9 mouse cellular contexts compared by ENCODE assay signal in genomic region chr9:57425116-57425515, GRCm38 (mm10). TPM values are rescaled to one million over a fixed set of nuclear protein-coding genes. Genes with fewer than 3 reads are reported as not detected.
DNase-seq lines count a peak whose midpoint lies in the region; ATAC-seq and TF ChIP-seq lines count a peak whose summit lies in the region.
"Had no signal": no experiment of that assay in that cellular context is flagged by ENCODE, and none has a peak within 500 bp of the region (broad histone marks: within the 10 kb centered on the region; RNA-seq: fewer than 3 reads in every experiment).

No protein-coding gene starts in this region.

- no peak overlapping the region for H3K4me3 ChIP-seq in embryonic facial prominence, embryonic 14.5 days (ENCODE audit: low read depth, low read length)
- no peak overlapping the region for H3K4me3 ChIP-seq in embryonic facial prominence, embryonic 10.5 days
- no peak overlapping the region for H3K4me3 ChIP-seq in liver, adult 2 months (ENCODE audit: insufficient read depth, low read depth, low read length)
- H3K4me3 ChIP-seq in bone marrow, adult 2 months (replicated peaks; ENCODE audit: control insufficient read depth, low read depth, low read length) = no peak overlapping the region
- no peak overlapping the region for H3K4me3 ChIP-seq in liver, embryonic 11.5 days (ENCODE audit: low read depth, low read length)
- no peak overlapping the region for H3K4me3 ChIP-seq in midbrain, embryonic 10.5 days
- H3K4me3 ChIP-seq: forebrain, embryonic 12.5 days had no signal

- no peak overlapping the region for H3K9ac ChIP-seq in embryonic facial prominence, embryonic 14.5 days (ENCODE audit: low read depth, low read length)
- no peak overlapping the region for H3K9ac ChIP-seq in liver, adult 2 months (ENCODE audit: low read depth, low read length)
- no peak overlapping the region for H3K9ac ChIP-seq in liver, embryonic 11.5 days (ENCODE audit: low read depth, low read length)
- H3K9ac ChIP-seq: forebrain, embryonic 12.5 days had no signal

- H3K4me2 ChIP-seq in embryonic facial prominence, embryonic 14.5 days (ENCODE audit: low read depth, low read length) = no peak overlapping the region
- H3K4me2 ChIP-seq in liver, embryonic 11.5 days = no peak overlapping the region
- H3K4me2 ChIP-seq: forebrain, embryonic 12.5 days had no signal

- no peaks in the 10 kb centered on the region for H3K9me3 ChIP-seq in embryonic facial prominence, embryonic 14.5 days (ENCODE audit: control insufficient read depth, low read length)
- no peaks in the 10 kb centered on the region for H3K9me3 ChIP-seq in embryonic facial prominence, embryonic 10.5 days
- H3K9me3 ChIP-seq in liver, embryonic 11.5 days (ENCODE audit: control insufficient read depth, low read length) = no peaks in the 10 kb centered on the region
- no peaks in the 10 kb centered on the region for H3K9me3 ChIP-seq in midbrain, embryonic 10.5 days (replicated peaks)
- H3K9me3 ChIP-seq: forebrain, embryonic 12.5 days had no signal

- H3K4me1 ChIP-seq in embryonic facial prominence, embryonic 14.5 days (ENCODE audit: control insufficient read depth, insufficient read depth, low read length) = peaks cover 22% of the 10 kb centered on the region
- peaks cover 26% of the 10 kb centered on the region for H3K4me1 ChIP-seq in embryonic facial prominence, embryonic 10.5 days
- peaks cover 7% of the 10 kb centered on the region; the same call in 1 of the 2 replicates for H3K4me1 ChIP-seq in liver, adult 2 months (ENCODE audit: control insufficient read depth, insufficient read depth, low read length)
- peaks cover 3% of the 10 kb centered on the region; the same call in 1 of the 2 replicates for H3K4me1 ChIP-seq in bone marrow, adult 2 months (ENCODE audit: control insufficient read depth, insufficient read depth, low read length)
- peaks cover 21% of the 10 kb centered on the region for H3K4me1 ChIP-seq in liver, embryonic 11.5 days (replicated peaks; ENCODE audit: control insufficient read depth, insufficient read depth, low read length)
- H3K4me1 ChIP-seq in midbrain, embryonic 10.5 days = peaks cover 29% of the 10 kb centered on the region

- no peak for ATAC-seq in embryonic facial prominence, embryonic 14.5 days (ENCODE audit: low read depth)
- ATAC-seq in liver, embryonic 11.5 days (replicated peaks; ENCODE audit: low FRiP score) = 0 out of 2 replicates have a peak, but pooled peaks have one; percentile 44

- TF ChIP-seq POLR2A in liver, adult 2 months (IDR thresholded peaks at IDR 0.05; ENCODE audit: extremely low read depth, insufficient read depth, low read length) = no peak
- no peak for TF ChIP-seq POLR2A in bone marrow, adult 2 months (IDR thresholded peaks at IDR 0.05; ENCODE audit: borderline replicate concordance, control insufficient read depth, low read depth, low read length)

- H3K27ac ChIP-seq in embryonic facial prominence, embryonic 14.5 days (replicated peaks; ENCODE audit: low read depth, low read length) = no peak overlapping the region
- no peak overlapping the region for H3K27ac ChIP-seq in embryonic facial prominence, embryonic 10.5 days (replicated peaks)
- H3K27ac ChIP-seq in liver, adult 2 months (replicated peaks; ENCODE audit: insufficient read depth, low read depth, low read length) = no peak overlapping the region
- H3K27ac ChIP-seq in bone marrow, adult 2 months (ENCODE audit: control insufficient read depth, insufficient read depth, low read depth, low read length, poor library complexity) = peak overlapping the region; percentile 55
- 0 out of 2 replicates have a peak overlapping the region, but pooled peaks have one; percentile 32 for H3K27ac ChIP-seq in liver, embryonic 11.5 days (ENCODE audit: low read depth, low read length)
- no peak overlapping the region for H3K27ac ChIP-seq in midbrain, embryonic 10.5 days (replicated peaks)
- H3K27ac ChIP-seq: forebrain, embryonic 12.5 days had no signal

- no peaks in the 10 kb centered on the region for H3K79me2 ChIP-seq in liver, adult 2 months (ENCODE audit: control insufficient read depth, insufficient read depth, low read length)

- WGBS in embryonic facial prominence, embryonic 14.5 days = 74% methylated on average over 3 of the region's 3 CpGs
- WGBS in embryonic facial prominence, embryonic 10.5 days = 84% methylated on average over 3 of the region's 3 CpGs
- 78% methylated on average over 3 of the region's 3 CpGs for WGBS in liver, adult 2 months
- WGBS in bone marrow, adult 2 months = 37% methylated on average over 3 of the region's 3 CpGs
- WGBS in liver, embryonic 11.5 days = 54% methylated on average over 3 of the region's 3 CpGs
- WGBS in midbrain, embryonic 10.5 days = 80% methylated on average over 3 of the region's 3 CpGs

- H3K36me3 ChIP-seq in embryonic facial prominence, embryonic 14.5 days (ENCODE audit: control insufficient read depth, insufficient read depth, low read length) = no peaks in the 10 kb centered on the region
- H3K36me3 ChIP-seq in embryonic facial prominence, embryonic 10.5 days (replicated peaks) = no peaks in the 10 kb centered on the region
- H3K36me3 ChIP-seq in liver, adult 2 months (ENCODE audit: control insufficient read depth, insufficient read depth, low read length) = no peaks in the 10 kb centered on the region; the same call in 1 of the 2 replicates
- H3K36me3 ChIP-seq in liver, embryonic 11.5 days (ENCODE audit: control insufficient read depth, insufficient read depth, low read length) = no peaks in the 10 kb centered on the region
- H3K36me3 ChIP-seq in midbrain, embryonic 10.5 days = peaks cover 8% of the 10 kb centered on the region; the same call in 1 of the 2 replicates
- H3K36me3 ChIP-seq: forebrain, embryonic 12.5 days had no signal

- no peaks in the 10 kb centered on the region for H3K27me3 ChIP-seq in embryonic facial prominence, embryonic 14.5 days (replicated peaks; ENCODE audit: control insufficient read depth, insufficient read depth, low read length)
- no peaks in the 10 kb centered on the region for H3K27me3 ChIP-seq in embryonic facial prominence, embryonic 10.5 days (replicated peaks; ENCODE audit: low read depth, poor library complexity, severe bottlenecking)
- no peaks in the 10 kb centered on the region for H3K27me3 ChIP-seq in liver, adult 2 months (ENCODE audit: control insufficient read depth, insufficient read depth, low read length)
- H3K27me3 ChIP-seq in liver, embryonic 11.5 days (replicated peaks; ENCODE audit: control insufficient read depth, insufficient read depth, low read length) = no peaks in the 10 kb centered on the region
- H3K27me3 ChIP-seq in midbrain, embryonic 10.5 days (ENCODE audit: low read depth, poor library complexity, severe bottlenecking) = no peaks in the 10 kb centered on the region
- H3K27me3 ChIP-seq: forebrain, embryonic 12.5 days had no signal

- DNase-seq in embryonic facial prominence, embryonic 14.5 days (ENCODE audit: low spot score) = peak; percentile 13
- DNase-seq in embryonic facial prominence, embryonic 10.5 days (ENCODE audit: low spot score) = no peak
- peak; percentile 9 for DNase-seq in liver, adult 2 months (ENCODE audit: extremely low read depth, low read depth, low spot score)
- no peak for DNase-seq in liver
- no peak for DNase-seq in liver, embryonic 11.5 days (ENCODE audit: low spot score)
- no peak for DNase-seq in midbrain, embryonic 10.5 days (ENCODE audit: low spot score)
- DNase-seq in testis, postnatal 14 days (ENCODE audit: low spot score) = no peak

- TF ChIP-seq CTCF in liver, adult 2 months (IDR thresholded peaks at IDR 0.05; ENCODE audit: low read depth, low read length) = no peak
- TF ChIP-seq CTCF in bone marrow, adult 2 months (IDR thresholded peaks at IDR 0.05; ENCODE audit: control insufficient read depth, insufficient read depth, low read length) = no peak

RNA-seq across cellular contexts. Expression of gene Ppcdc, which starts 14.8 kb away (rescaled TPM):
- polyA plus RNA-seq in embryonic facial prominence, embryonic 14.5 days (2014; fragmentation: Nextera tagmentation; extraction: Ambion mirVana) = 20.2 and 25.2 TPM in 2 replicates
- 20.8 and 25.4 TPM in 2 replicates for polyA plus RNA-seq in embryonic facial prominence, embryonic 10.5 days (2016; fragmentation: Nextera tagmentation; extraction: Ambion mirVana)
- 10.9 and 11.3 TPM in 2 replicates for total RNA-seq in liver, adult 2 months (2014; rRNA removed)
- 25.2 and 42.4 TPM in 2 replicates for polyA plus RNA-seq in liver, adult 2 months (2012; rRNA removed)
- 31.1 and 49.4 TPM in 2 replicates for polyA plus RNA-seq in bone marrow, adult 2 months (2011; ENCODE audit: insufficient read depth, insufficient read length, low replicate concordance, missing spikeins)
- polyA plus RNA-seq in liver, embryonic 11.5 days (2014; fragmentation: Nextera tagmentation; extraction: Ambion mirVana) = 19.9 and 22.0 TPM in 2 replicates
- 25.8 and 26.7 TPM in 2 replicates for polyA plus RNA-seq in midbrain, embryonic 10.5 days (2016; fragmentation: Nextera tagmentation; extraction: Ambion mirVana)

RNA-seq across cellular contexts. Expression of gene Scamp5, which starts 42.7 kb away (rescaled TPM):
- 10.9 and 14.5 TPM in 2 replicates for polyA plus RNA-seq in embryonic facial prominence, embryonic 14.5 days (2014; fragmentation: Nextera tagmentation; extraction: Ambion mirVana)
- 9.3 and 9.6 TPM in 2 replicates for polyA plus RNA-seq in embryonic facial prominence, embryonic 10.5 days (2016; fragmentation: Nextera tagmentation; extraction: Ambion mirVana)
- 10.3 and 12.7 TPM in 2 replicates for total RNA-seq in liver, adult 2 months (2014; rRNA removed)
- 13.7 and 18.2 TPM in 2 replicates for polyA plus RNA-seq in liver, adult 2 months (2012; rRNA removed)
- 5.5 and 7.5 TPM in 2 replicates for polyA plus RNA-seq in bone marrow, adult 2 months (2011; ENCODE audit: insufficient read depth, insufficient read length, low replicate concordance, missing spikeins)
- polyA plus RNA-seq in liver, embryonic 11.5 days (2014; fragmentation: Nextera tagmentation; extraction: Ambion mirVana) = 9.7 and 12.8 TPM in 2 replicates
- 17.3 and 26.3 TPM in 2 replicates for polyA plus RNA-seq in midbrain, embryonic 10.5 days (2016; fragmentation: Nextera tagmentation; extraction: Ambion mirVana)

Comparison
In these comparisons a context has a peak if more than half of its experiments do, and no peak if none do; other contexts are left out.
1. DNase-seq: peak in embryonic facial prominence, embryonic 14.5 days (single experiment) and liver, adult 2 months (single experiment); none in embryonic facial prominence, embryonic 10.5 days (single experiment), liver (single experiment), liver, embryonic 11.5 days (single experiment), midbrain, embryonic 10.5 days (single experiment) and testis, postnatal 14 days (single experiment).
2. H3K27ac ChIP-seq: peak in bone marrow, adult 2 months (single experiment) and liver, embryonic 11.5 days (single experiment); none in embryonic facial prominence, embryonic 14.5 days (single experiment), embryonic facial prominence, embryonic 10.5 days (single experiment), liver, adult 2 months (single experiment) and midbrain, embryonic 10.5 days (single experiment).